Mouse (Mus musculus): Measurements from ENCODE around the gene Galc.
A peak's percentile ranks its signal among the peaks of the same experiment; 100 is the strongest.

Gene Galc

DNA sequence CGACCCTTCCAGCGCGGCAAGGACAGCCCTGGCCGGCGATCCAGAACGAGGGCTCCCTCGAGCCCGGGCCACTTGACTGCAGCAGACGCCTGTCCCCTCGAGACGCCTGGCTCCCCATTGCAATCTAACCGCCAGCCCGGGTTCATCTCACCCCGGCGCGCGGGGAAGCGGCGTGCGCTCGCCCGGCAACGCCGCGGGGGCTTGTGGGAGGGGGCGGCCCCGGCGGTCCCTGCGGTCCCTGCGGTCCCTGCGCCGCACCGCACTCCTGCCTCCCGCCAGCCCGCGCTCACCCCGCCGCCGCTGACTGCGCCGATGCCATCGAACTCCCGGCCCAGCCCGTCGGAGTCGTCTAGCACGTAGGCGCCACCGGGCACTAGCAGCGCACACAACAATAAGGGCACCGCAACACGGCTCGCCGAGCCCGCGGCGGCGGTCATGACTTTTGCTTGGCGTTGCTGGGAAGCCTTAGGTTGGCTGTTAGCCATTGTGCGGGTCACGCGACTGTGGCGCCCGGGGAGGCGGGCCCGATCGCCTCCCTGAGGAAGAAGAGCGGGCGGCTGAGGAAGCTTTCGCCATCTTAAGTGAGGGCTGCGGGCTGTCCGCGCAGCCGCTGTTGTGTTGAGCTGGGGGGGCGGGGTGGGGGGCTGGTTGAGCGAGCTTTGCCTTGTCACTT lies at the start of gene Galc:
Gene Galc, minus strand, starts transcription at position 615 of the 673 bp plus-strand sequence.
- peak; percentile 65 to 77 for DNase-seq (ENCODE audit: low spot score in 2 of 2)

DNA sequence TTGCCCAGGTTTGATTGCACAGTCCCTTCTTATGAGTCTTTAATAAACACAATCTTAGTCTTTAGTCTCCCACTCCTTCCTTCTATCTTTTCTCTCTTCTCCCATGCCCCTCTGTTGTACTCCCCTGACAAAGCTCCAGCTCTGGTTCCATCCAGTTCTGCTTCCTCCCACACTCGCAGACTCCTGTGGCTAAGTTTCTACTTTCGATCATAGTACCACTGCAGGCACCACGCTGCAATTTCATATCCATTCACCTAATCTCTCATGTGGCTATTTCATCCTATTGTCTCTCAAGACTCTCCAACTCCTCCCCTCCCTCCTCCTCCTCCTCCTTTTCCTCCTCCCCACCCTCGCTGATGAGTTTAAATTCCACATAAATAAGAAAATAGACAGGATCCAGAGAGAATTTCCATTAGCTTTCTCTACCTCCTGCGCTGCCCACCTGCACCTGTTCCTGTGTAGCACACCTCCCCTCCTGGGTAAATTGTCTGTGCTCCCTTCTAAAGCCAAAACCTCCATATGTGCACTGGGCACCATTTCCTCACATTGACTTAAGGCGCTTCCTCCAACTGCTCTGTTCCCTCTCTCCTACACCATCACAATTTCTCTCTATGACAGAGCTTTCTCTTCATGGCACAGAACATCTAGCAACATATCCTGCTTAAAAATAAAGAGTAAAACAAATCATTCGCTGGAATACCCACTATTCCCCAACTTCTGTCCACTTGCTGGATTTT lies 48.1 kb upstream of the Galc start:
- no peak for DNase-seq (ENCODE audit: low spot score in 2 of 2)

DNA sequence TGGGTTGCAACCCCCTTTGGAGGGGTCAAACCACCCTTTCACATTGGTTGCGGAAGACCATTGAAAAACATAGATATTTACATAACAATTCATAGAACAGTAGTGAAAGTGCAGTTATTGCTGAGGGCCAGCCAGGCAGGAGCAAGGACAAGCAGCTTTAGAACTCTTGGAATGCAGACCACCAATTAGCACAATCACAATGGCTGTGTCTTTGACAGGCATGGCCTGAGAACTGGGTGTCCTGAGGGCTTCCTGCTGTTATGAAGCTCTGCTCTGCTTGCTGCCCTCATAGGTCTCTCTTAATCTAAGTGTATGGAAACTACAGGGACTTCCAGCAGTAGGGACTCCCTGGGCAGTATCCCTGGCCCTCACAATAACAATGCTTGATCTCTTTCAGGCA lies 43.8 kb upstream of the Galc start:
- DNase-seq (ENCODE audit: low spot score in 2 of 2): no peak

DNA sequence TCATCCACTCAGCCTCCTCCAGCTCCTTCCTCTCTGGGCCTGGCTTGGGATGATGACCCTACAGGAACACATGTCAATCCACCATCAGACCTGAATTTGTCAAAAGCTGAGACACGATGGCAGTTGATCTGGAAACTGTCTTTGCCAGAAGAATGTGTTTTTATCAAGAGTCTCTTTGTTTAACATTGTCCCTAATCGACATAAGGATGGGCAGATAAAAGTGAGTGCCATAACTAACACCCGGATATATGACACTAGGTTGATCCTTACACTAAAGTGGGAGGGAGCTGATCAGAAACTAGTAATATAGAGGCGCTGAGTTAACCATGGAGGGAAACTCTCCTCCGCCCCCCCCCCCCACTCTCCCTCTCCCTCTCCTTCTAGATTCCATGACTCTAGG lies 42.7 kb upstream of the Galc start:
- DNase-seq (ENCODE audit: low spot score in 2 of 2): no peak

GRCm38 (mm10) chr12:98294241-98294640 lies 35.0 kb upstream of the Galc start:
- no peak for DNase-seq (ENCODE audit: low spot score in 2 of 2)

- no peak for DNase-seq (ENCODE audit: low spot score in 2 of 2)
Measured at GRCm38 (mm10) chr12:98292278-98292677, 33.0 kb upstream of the Galc start.

DNA sequence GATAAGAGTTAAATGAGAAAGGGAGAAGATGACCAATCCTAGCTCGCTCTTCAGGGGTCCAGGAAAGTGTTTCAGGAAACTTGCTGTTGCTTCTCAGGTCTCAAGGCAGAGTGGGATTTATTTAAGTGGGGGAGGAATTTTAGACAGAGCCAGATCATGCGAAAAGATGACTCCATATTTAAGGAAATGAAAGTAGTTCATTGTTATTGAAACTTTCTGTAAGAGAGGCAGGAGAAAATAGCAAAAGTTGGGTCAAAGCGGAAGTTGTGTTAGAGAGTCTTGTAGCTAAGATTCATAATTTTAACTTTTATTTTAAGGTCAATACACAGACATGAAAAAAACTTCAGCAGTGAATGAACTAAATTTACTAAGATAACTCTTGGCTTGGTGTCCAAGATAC lies 31.2 kb upstream of the Galc start:
- DNase-seq (ENCODE audit: low spot score in 2 of 2): no peak

DNA sequence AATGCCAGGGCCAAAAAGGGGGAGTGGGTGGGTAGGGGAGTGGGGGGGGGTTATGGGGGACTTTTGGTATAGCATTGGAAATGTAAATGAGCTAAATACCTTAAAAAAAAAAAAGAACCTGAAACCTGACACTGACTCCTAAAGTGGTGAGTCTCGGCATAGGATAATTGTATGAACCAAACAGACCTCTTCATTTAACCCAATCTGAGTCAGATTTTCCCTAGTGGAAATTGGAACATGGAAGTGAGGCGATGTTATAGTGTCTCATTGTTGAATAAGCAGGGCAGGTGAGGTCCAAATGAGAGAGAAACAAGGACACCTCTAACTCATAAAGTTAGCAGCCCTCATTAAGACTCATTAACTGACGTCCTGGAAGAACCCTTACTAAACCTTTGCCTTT lies 25.2 kb upstream of the Galc start:
- no peak for DNase-seq (ENCODE audit: low spot score in 2 of 2)

GRCm38 (mm10) chr12:98283487-98283860 lies 24.2 kb upstream of the Galc start:
- no peak for DNase-seq (ENCODE audit: low spot score in 2 of 2)

DNA sequence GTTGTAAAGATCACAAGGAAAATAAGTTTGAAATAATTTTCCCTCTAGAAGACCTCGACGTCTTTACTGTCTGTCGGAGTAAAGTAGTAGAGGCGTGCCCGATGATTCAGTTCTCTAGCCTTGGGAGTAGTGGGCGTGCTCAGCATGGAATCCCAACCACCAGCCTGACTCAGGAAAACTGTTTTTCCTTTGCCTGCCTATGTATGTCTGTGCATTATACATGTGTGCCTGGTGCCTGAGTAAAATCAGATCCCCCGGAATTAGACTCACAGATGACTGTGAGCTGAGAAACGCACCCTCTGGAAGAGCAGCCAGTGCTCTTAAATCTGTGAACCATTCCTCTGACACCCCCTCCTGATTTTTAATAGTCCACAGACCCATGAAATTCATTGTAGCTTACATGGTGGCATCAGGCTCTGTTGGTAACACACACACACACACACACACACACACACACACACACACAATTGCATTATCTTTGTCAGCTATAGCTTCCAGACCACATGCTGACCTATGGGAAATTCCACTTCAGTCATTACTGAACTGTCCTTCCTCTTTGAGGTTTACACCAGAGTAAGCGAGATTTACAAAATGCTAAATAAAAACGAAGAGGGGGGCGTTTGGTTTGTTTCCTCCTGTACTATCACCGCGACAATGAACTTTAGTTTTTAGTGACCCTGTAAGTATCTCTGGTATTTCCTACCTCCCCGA lies 23.7 kb upstream of the Galc start:
- DNase-seq (ENCODE audit: low spot score in 2 of 2): no peak

DNA sequence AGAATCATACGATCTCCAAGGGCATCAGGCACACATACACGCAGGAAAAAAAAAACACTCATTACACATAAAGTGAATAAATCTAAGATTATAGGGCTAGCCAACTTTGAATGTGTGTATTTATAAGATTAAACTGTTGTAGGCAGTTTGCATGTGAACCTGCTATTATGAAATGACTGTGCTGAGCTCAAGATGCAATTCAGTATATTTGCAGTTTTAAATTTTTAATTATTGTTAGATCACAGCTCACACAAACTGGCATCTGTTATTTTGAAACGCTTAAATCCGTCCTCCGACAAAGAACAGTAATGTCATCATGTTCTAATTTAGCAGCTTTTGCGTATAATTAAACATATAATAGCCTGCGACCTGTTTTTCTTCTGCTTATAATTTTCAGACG lies 21.7 kb upstream of the Galc start:
- DNase-seq (ENCODE audit: low spot score in 2 of 2): no peak

- peak in 1 of 2 experiments; percentile 64 for DNase-seq (ENCODE audit: low spot score in 2 of 2)
Measured at GRCm38 (mm10) chr12:98280530-98280929, 21.3 kb upstream of the Galc start.

DNA sequence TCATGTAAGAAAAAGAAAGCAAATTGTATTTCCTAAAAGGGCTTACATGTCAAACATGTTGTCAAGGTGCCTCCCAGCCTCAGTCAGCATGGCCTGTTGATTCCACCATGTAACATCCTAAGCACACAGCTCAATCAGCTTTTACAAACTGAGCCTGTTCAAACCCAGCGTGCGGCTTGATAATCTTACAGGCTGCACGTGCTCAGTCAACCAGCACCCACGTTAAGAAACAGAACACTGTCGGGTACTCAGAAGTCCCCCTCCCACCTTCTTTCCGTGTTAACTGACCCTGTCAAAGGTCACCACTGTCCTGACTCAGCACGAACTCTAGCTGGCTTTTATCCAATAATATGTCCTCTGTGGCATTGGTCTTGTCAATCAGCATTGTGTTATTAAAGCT lies 13.2 kb upstream of the Galc start:
- DNase-seq (ENCODE audit: low spot score in 2 of 2): no peak

DNA sequence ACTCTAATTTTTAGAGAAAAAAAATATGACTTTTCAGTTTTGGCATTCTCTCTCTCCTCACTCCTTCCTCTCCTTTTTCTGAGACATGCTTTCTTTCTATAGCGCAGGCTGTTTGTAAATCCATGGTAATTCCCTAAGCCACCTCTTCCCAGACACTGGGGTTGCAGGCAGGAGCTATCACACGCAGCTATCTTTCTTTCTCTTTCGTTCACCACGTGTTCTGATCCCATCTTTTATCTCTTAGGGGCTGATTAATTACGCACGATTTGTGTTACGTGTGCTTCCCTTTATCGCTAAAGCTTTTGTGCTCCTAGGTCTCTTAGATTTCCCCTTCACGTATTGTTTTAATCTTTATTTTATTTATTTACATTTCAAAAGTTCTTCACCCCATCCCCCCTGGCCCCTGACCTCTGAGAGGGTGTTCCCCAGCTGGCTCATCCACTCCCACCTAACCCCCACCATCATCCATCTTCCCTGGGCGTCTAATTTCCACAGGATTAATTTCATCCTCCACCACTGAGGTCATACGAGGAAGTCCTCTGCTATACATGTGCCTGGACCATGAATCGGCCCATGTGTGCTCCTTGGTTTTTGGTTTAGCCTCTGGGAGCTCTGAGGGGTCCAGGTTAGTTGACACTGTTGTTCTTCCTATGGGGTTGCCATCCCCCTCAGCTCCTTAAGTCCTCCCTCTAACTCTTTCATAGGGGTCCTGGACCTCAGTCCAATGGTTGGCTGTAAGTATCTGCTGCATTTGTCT lies 11.7 kb upstream of the Galc start:
- DNase-seq (ENCODE audit: low spot score in 2 of 2): no peak

- DNase-seq (ENCODE audit: low spot score in 2 of 2): peak; percentile 51 to 56
Measured at GRCm38 (mm10) chr12:98269791-98270745, 10.8 kb upstream of the Galc start.

DNA sequence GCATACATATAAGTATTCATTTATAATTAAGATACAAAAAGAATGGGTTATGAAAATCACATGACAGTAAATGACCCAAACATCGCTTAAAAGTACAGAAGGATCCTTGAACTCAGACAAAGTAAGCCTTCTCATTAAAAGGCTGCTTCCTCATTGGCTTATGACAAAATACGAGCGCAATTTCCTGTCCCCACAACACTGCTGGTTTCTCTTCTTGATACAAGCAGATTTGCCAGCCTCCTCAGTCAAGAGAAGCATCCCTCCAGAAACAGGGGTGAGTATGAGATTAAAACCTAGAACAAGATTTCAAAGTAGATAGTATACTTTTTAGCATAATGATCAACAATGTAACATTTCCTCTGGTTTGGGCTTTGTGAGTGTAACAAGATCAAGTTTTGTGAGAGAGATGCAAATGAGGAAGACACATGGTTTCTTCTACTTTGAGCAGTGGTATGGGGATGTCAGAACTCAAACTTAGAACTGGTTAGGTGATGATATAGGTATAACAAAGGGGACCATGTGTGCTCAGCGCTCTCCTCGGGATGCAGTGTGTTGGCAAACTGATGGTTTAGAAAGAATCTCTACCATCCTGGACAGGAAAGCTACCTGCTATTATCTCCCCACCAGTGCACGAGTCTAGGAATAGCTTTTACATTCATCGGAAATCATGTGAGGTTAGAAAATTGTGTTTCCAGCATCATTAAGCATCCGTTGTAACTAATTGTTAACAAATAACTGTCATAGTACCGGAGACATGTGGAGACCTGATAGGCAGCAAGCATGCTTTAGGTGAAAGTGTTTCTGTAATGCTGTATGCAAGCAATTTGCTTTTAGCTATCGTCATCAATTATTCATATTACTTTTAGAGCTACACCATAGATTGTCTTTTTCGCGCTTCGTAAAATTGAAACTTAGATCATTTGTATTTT lies 9.4 kb upstream of the Galc start, which contains the start of gene Gpr65:
Gene Gpr65, plus strand, starts transcription at position 195 of the 929 bp plus-strand sequence.
- peak in 1 of 2 experiments; percentile 31 for DNase-seq (ENCODE audit: low spot score in 2 of 2)

DNA sequence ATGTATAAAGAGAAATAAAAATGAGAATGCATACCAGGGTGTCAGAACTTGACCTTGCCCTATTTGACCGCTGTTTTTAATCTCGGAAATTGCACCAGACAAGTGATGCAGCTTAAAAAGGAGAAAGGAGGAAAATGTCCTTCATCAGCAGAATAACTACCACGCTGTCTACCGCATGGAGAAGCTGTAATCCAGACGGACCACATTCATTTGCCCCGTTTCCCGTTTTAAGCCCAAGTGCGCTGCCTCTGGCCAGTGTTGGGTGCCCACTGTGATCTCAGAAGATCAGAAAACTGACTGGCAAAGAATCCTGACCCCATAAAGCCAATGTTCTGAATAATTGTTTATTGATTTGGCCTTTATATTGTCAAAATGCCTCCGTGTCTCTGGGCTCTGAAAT lies 6.4 kb upstream of the Galc start:
- no peak for DNase-seq (ENCODE audit: low spot score in 2 of 2)

GRCm38 (mm10) chr12:98259518-98259852 lies 226 bp upstream of the Galc start:
- no peak for DNase-seq (ENCODE audit: low spot score in 2 of 2)

- no peak for DNase-seq (ENCODE audit: low spot score in 2 of 2)
Measured at GRCm38 (mm10) chr12:98258371-98258844, 851 bp downstream of the Galc start.

Data from thymus, postnatal 10 days (tissue).